Mouse (Mus musculus): ENCODE data around the gene Lsr. TPM values are rescaled to one million over a fixed set of nuclear protein-coding genes. Genes with fewer than 3 reads are reported as not detected.

Lsr gene
- total and polyA plus RNA-seq, 2 experiments from 2014 or later, result 17.6 to 25.1 TPM

DNA sequence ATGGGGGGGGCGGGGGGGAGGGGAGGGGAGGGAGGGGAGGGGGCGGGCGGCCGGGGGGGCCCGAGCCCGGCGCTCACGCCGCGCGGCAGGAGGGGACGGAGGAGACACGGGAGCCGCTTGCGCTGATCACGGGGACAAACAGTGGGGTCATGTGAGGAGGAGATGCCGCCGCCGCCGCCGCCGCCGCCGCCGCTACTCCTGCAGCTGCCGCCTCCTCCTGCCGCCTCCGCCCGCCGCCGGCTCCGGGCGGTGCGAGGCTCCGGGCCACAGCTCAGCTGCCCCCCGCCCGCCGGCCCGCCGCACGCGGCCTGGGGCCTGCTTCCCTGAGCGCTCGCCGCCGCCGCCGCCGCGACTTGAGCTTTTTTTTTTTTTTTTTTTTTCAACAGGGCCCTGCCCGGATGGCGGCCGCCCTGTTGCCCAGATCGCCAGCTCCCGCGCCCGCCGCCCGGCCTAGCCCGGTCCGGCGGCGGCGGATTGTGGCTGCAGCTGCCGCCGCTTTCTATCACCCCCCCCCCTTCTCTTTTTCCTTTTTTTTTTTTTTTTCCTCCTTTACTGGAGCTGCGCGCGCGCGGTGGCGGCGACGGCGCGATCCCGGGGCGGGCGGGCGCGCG is 16.4 kb downstream of the Lsr start, which contains the start of gene Usf2:
TSS of gene Usf2 (minus strand) at position 48 of the 611 bp plus-strand sequence.
- Histone ChIP-seq H3K9ac (peak within 1 kb of the TSS; percentile 99), H3K27me3 (ENCODE audit: insufficient read depth, low read length) (no peaks in the 10 kb centered on the region), H3K27ac (ENCODE audit: low read depth, low read length) (peak within 1 kb of the TSS; percentile 98), H3K4me2 (ENCODE audit: low read depth) (peak within 1 kb of the TSS; percentile 67), H3K36me3 (ENCODE audit: insufficient read depth) (peaks cover 30% of the 10 kb centered on the region), H3K4me3 (ENCODE audit: low read depth, low read length) (peak within 1 kb of the TSS; percentile 94), H3K4me1 (ENCODE audit: insufficient read depth) (peaks cover 15% of the 10 kb centered on the region), H3K9me3 (ENCODE audit: low read length) (no peaks in the 10 kb centered on the region)
- no peak for TF ChIP-seq CTCF (IDR thresholded peaks at IDR 0.05; ENCODE audit: low read depth)
- 1% methylated on average over 36 of the region's 82 CpGs for WGBS
- ATAC-seq, result peak; percentile 80
- DNase-seq, result peak; percentile 86

DNA sequence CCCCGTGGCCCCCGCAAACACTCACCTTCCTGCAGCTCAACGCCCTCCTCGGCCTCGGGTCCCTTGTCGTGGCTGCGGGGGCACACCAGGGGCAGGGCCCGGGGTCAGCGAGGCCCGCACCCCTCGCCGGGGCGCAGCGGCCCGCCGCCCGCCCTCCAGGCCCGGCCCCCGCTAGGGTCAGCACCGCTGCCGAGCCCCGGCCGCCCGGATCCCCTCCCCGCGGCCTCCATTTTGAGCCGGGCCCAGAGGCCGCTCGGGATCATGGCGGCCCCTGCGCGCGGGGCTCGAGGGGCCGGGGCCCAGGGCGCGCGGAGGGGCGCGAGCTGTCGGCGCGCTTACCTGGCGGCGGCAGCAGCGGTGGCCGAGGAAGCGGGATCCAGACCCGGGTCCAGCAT is 16.9 kb downstream of the Lsr start:
- ATAC-seq, result peak; percentile 46
- WGBS, result 1% methylated on average over 22 of the region's 49 CpGs

DNA sequence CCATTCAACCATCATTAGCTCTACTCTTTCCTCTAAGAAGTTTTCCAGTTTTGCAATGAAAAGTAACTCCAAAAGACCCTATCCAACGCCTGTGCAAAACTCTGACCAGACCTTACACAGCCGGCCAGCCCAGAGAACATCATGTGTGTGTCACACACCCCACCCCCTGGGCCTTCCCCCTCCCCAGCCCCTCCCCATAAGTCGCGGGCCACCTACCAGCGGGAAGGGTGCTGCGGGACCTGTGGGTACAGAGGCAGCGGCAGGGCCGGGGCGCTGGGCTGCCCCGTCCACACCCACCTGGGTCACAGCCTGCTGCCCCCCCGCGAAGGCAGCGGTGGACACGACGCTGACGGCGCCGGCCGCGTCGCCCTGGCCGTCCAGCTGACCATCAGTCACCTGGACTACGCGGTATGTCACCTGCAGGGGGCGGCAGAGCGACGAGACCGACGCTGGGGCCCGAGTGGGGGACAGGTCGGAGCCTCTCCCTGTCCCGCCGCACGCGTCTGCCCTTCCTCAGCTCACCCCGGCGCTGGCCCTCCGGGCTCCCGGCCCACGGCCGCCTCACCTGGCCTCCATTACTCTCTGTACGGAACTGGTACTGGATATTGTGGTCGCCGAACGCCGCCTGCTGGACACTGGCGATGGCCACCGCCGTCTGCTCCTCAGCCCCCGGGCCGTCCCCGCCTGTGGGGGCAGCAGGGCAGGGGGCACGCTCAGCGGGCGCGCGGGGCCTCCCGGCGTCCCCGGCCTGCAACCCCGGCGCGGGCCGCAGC is 17.5 kb downstream of the Lsr start:
- H3K4me2 ChIP-seq (ENCODE audit: low read depth), result peak overlapping the region; percentile 67
- ATAC-seq, result peak; percentile 56
- peak; percentile 84 for TF ChIP-seq CTCF (IDR thresholded peaks at IDR 0.05; ENCODE audit: low read depth)
- peak overlapping the region; percentile 99 for H3K9ac ChIP-seq
- H3K4me3 ChIP-seq (ENCODE audit: low read depth, low read length), result peak overlapping the region; percentile 94
- no peaks in the 10 kb centered on the region for H3K27me3 ChIP-seq (ENCODE audit: insufficient read depth, low read length)
- under 1% methylated on average over 61 of the region's 64 CpGs for WGBS
- H3K9me3 ChIP-seq (ENCODE audit: low read length), result no peaks in the 10 kb centered on the region
- peak overlapping the region; percentile 98 for H3K27ac ChIP-seq (ENCODE audit: low read depth, low read length)
- peak; percentile 75 for DNase-seq
- peaks cover 15% of the 10 kb centered on the region for H3K4me1 ChIP-seq (ENCODE audit: insufficient read depth)
- H3K36me3 ChIP-seq (ENCODE audit: insufficient read depth), result peaks cover 39% of the 10 kb centered on the region

More for the DNA sequence above, 16.9 kb downstream of the Lsr start:
- no peak for DNase-seq
- Histone ChIP-seq H3K27me3 (ENCODE audit: insufficient read depth, low read length) (no peaks in the 10 kb centered on the region), H3K27ac (ENCODE audit: low read depth, low read length) (peak overlapping the region; percentile 98), H3K4me2 (ENCODE audit: low read depth) (peak overlapping the region; percentile 67), H3K9ac (peak overlapping the region; percentile 99), H3K36me3 (ENCODE audit: insufficient read depth) (peaks cover 34% of the 10 kb centered on the region), H3K4me3 (ENCODE audit: low read depth, low read length) (peak overlapping the region; percentile 94), H3K4me1 (ENCODE audit: insufficient read depth) (peaks cover 15% of the 10 kb centered on the region), H3K9me3 (ENCODE audit: low read length) (no peaks in the 10 kb centered on the region)
- no peak for TF ChIP-seq CTCF (IDR thresholded peaks at IDR 0.05; ENCODE audit: low read depth)

DNA sequence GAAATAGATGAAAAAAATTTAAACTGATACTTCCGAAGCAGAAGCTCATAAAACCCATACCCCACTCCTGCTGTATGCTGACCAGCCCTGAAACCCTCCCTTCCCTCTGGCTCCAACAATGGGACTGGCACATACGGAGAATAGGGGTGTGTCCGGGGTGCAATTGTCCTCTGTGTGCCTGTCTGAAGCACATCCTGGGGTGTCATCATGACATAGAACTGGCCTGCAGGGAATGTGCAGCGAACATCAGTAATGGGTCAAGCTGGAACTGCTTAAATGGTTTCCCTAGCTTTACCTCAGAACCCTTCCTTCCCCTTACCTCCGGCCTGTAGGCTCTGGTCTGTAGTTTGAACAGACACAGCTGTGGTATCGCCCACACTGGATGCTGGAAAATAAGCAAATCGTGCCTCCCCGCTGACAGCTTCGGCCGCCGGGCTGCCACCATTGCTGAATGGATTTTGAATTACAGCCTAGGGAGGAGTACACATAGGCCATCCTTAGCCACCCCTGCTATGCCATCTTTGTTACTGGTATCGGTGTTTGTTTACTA is 18.2 kb downstream of the Lsr start:
- Histone ChIP-seq H3K36me3 (ENCODE audit: insufficient read depth) (peaks cover 44% of the 10 kb centered on the region), H3K27ac (ENCODE audit: low read depth, low read length) (no peak overlapping the region)

DNA sequence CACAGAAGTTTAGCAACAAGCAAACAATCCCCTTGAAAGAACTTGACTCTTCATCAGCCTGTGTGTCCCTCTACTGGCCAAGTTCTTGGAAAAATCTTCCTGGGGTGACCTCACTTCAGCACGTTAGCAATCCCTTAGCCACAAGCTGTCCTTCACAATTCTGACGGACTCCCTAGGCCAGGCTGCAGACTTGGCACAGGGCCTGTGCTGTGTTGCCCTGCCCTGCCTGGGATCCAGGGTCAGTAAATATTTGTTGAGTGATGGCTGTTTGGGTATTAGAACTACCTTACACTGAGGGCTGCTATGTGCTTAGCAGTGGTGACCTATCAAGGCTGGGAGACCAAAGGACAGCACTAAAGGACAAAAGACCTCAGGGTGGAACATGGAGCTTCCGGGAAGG is 19.2 kb downstream of the Lsr start:
- DNase-seq (no peak), ATAC-seq (no peak)
- Histone ChIP-seq H3K9ac (no peak overlapping the region), H3K4me1 (ENCODE audit: insufficient read depth) (peaks cover 15% of the 10 kb centered on the region), H3K9me3 (ENCODE audit: low read length) (no peaks in the 10 kb centered on the region), H3K27me3 (ENCODE audit: insufficient read depth, low read length) (no peaks in the 10 kb centered on the region), H3K27ac (ENCODE audit: low read depth, low read length) (no peak overlapping the region), H3K36me3 (ENCODE audit: insufficient read depth) (peaks cover 48% of the 10 kb centered on the region), H3K4me3 (ENCODE audit: low read depth, low read length) (no peak overlapping the region), H3K4me2 (ENCODE audit: low read depth) (no peak overlapping the region)
- no peak for TF ChIP-seq CTCF (IDR thresholded peaks at IDR 0.05; ENCODE audit: low read depth)
- WGBS, result 78% methylated on average over 3 of the region's 3 CpGs

More for the DNA sequence above, 18.2 kb downstream of the Lsr start:
- Histone ChIP-seq H3K9me3 (ENCODE audit: low read length) (no peaks in the 10 kb centered on the region), H3K9ac (0 out of 2 replicates have a peak overlapping the region, but pooled peaks have one; percentile 99), H3K4me2 (ENCODE audit: low read depth) (peak overlapping the region; percentile 67), H3K27me3 (ENCODE audit: insufficient read depth, low read length) (no peaks in the 10 kb centered on the region), H3K4me1 (ENCODE audit: insufficient read depth) (peaks cover 15% of the 10 kb centered on the region), H3K4me3 (ENCODE audit: low read depth, low read length) (peak overlapping the region; percentile 94)
- WGBS, result 85% methylated on average over 12 of the region's 12 CpGs
- ATAC-seq, result no peak
- no peak for TF ChIP-seq CTCF (IDR thresholded peaks at IDR 0.05; ENCODE audit: low read depth)
- no peak for DNase-seq

DNA sequence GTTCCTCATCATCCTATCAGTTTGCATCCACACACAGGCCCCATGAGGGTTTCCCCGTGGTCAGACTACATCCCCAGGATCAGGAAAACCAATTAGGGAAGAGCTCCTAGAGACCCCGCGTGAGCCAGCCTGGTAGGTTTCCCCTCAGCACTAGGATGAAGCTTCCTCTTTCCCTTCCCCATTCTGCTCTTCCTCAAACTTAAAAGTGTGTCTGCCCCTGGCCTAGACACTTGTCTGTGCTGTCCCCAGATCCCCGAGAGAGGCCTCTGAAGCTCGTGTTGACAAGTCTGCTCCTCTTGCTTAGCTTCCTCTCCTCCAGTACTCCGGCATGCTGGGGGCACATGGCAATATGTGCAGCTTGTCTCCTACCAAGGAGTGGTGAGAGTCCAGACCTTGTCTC is 19.8 kb downstream of the Lsr start:
- Histone ChIP-seq H3K27me3 (ENCODE audit: insufficient read depth, low read length) (no peaks in the 10 kb centered on the region), H3K36me3 (ENCODE audit: insufficient read depth) (peaks cover 51% of the 10 kb centered on the region), H3K9me3 (ENCODE audit: low read length) (no peaks in the 10 kb centered on the region), H3K4me1 (ENCODE audit: insufficient read depth) (peaks cover 13% of the 10 kb centered on the region), H3K4me3 (ENCODE audit: low read depth, low read length) (no peak overlapping the region), H3K27ac (ENCODE audit: low read depth, low read length) (no peak overlapping the region), H3K9ac (no peak overlapping the region), H3K4me2 (ENCODE audit: low read depth) (no peak overlapping the region)
- no peak for TF ChIP-seq CTCF (IDR thresholded peaks at IDR 0.05; ENCODE audit: low read depth)
- WGBS, result 88% methylated on average over 6 of the region's 6 CpGs
- DNase-seq (no peak), ATAC-seq (no peak)
